Mouse (Mus musculus): ENCODE measurements around the gene Usp12.

The Usp12 gene

GRCm38 (mm10) chr5:146794853-146795252, at the start of gene Usp12:
Usp12 (minus strand) TSS chr5:146795006.
- POLR2A ChIA-PET = interaction anchor here (0.5 to 4.7 kb wide), 39 partner anchors 10 to 1591 kb away, joined by 3 to 29 read pairs (median 4); partner anchors contain the start of genes Rpl21 (in 3 of the 4), Rasl11a (in 2 of the 4) and Zkscan5 (in 1 of the 4)
- CTCF ChIA-PET = interaction anchor here (0.5 to 1.3 kb wide), 16 partner anchors 12 to 760 kb away, joined by 3 to 6 read pairs (median 4); partner anchors contain the start of gene Rasl11a (in 1 of the 4)

DNA sequence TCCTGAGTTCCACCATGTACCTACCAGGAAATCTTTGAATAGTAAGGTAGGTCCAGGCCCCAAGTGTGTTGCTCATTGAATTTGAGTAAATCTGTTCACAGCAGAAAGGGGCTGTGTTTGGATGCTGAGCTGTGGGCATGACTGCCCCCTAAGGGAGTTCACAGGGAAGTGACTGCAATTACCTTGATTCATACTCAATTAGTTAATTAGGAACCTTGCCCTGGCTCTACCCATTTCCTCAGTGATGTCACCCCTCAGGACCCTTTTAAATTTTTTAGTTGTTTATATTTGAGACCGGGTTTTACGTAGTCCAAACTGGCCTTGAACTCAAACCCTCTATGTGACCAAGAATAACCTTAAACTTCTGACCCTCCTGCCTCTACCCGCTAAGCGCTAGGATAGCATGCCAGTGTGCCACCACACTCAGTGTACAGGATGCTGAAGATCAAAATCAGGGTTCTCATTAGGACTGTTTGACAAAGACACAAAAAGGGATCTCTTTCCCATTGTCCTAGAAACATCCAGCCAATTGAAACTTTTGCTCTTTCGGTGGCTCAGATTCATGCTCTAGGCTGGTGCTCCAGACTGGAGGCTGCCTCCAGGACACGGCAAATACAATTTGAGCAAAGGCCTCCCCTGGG, 49.6 kb upstream of the Usp12 start:
- CTCF ChIA-PET = interaction anchor here in 3 of 4 experiments (0.7 to 2.5 kb wide), 23 partner anchors 9 to 449 kb away, joined by 3 to 22 read pairs (median 4); partner anchors contain the start of gene Usp12 (in 1 of the 3)

DNA sequence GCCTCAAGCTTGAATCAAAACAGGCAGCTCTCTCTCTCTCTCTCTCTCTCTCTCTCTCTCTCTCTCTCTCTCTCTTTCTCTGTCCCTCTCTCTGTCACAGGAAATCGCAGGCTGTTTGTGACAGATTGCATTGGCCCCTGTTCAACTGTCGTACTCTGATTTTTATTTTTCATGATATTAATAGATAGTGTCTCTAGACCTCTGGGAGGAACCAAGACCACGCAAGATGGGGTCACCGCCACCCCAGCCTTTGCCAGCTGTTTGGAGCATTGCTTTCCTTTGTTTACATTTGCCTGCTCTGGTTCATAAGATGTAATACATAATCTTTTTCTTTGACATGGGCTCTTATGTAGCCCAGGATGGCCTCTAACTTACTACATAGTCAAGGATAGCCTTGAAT, 47.2 kb upstream of the Usp12 start:
- POLR2A ChIA-PET = interaction anchor here in 3 of 4 experiments (0.5 to 4.9 kb wide), 8 partner anchors 9 to 1032 kb away, joined by 3 to 29 read pairs (median 4); partner anchors contain the start of genes Rpl21 (in 2 of the 3) and Usp12 (in 2 of the 3)
- CTCF ChIA-PET = interaction anchor here in 2 of 4 experiments (0.5 to 0.8 kb wide), 5 partner anchors 135 to 269 kb away, joined by 3 to 4 read pairs (median 3); no protein-coding TSS in a partner anchor

More for the DNA sequence above, 49.6 kb upstream of the Usp12 start:
- POLR2A ChIA-PET = interaction anchor here (0.6 to 4.4 kb wide), 30 partner anchors 7 to 1730 kb away, joined by 3 to 76 read pairs (median 4); partner anchors contain the start of genes Rpl21 (in 3 of the 4) and Usp12 (in 2 of the 4)

DNA sequence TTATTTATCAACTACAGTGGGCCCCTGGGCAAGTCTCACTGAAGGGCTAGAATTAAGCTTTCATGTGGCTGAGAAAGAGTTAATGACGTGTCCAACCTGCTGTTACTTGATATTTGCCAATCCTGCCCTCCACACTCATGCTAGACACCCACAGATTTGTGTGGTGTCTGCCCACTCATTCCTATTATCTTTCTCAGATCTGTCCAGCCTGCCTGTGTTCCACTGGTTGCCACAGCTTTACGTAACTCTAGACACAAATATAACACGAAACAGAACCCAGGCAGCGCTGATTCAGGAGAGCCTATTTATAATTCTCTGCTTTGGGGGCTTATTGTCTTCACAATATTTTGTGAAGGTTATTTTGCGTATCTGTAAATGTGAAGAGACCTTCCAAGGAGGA, 46.5 kb upstream of the Usp12 start:
- POLR2A ChIA-PET = interaction anchor here (0.5 to 7.4 kb wide), 13 partner anchors 8 to 1033 kb away, joined by 3 to 124 read pairs (median 4); partner anchors contain the start of genes Rpl21 (in 1 of the 4) and Usp12 (in 1 of the 4)
- CTCF ChIA-PET = interaction anchor here in 2 of 4 experiments (0.6 to 1.1 kb wide), 3 partner anchors 46 to 141 kb away, joined by 3 to 4 read pairs (median 3); partner anchors contain the start of gene Usp12 (in 1 of the 2)

- POLR2A ChIA-PET = interaction anchor here in 3 of 4 experiments (0.6 to 7.4 kb wide), 20 partner anchors 9 to 251 kb away, joined by 3 to 124 read pairs (median 4); partner anchors contain the start of gene Usp12 (in 1 of the 3)
- CTCF ChIA-PET = interaction anchor here in 1 of 4 experiments (1.1 kb wide), 1 partner anchor 45 kb away, joined by 3 read pairs; the partner anchor contains the start of gene Usp12
These were observed 45.6 kb upstream of the Usp12 start for GRCm38 (mm10) chr5:146840422-146840821.

- ChIA-PET CTCF (interaction anchor here in 2 of 4 experiments (0.5 to 0.7 kb wide), 3 partner anchors 19 to 132 kb away, joined by 3 to 8 read pairs (median 4); no protein-coding TSS in a partner anchor), POLR2A (interaction anchor here in 3 of 4 experiments (0.6 to 7.4 kb wide), 36 partner anchors 9 to 394 kb away, joined by 3 to 124 read pairs (median 4); partner anchors contain the start of gene Usp12 (in 1 of the 3))
These were observed 45.0 kb upstream of the Usp12 start for GRCm38 (mm10) chr5:146839760-146840159.

GRCm38 (mm10) chr5:146838836-146839648, 44.2 kb upstream of the Usp12 start:
- ChIA-PET CTCF (interaction anchor here in 2 of 4 experiments (0.5 to 0.7 kb wide), 4 partner anchors 12 to 131 kb away, joined by 3 to 8 read pairs (median 4); no protein-coding TSS in a partner anchor), POLR2A (interaction anchor here in 3 of 4 experiments (0.6 to 7.4 kb wide), 46 partner anchors 9 to 394 kb away, joined by 3 to 124 read pairs (median 4); partner anchors contain the start of gene Usp12 (in 1 of the 3))

GRCm38 (mm10) chr5:146837967-146838720, 43.3 kb upstream of the Usp12 start:
- POLR2A ChIA-PET = interaction anchor here (0.5 to 7.4 kb wide), 37 partner anchors 9 to 613 kb away, joined by 3 to 124 read pairs (median 5); partner anchors contain the start of gene Usp12 (in 1 of the 4)
- CTCF ChIA-PET = interaction anchor here in 1 of 4 experiments (0.5 to 0.7 kb wide), 3 partner anchors 10 to 952 kb away, joined by 3 to 5 read pairs (median 4); no protein-coding TSS in a partner anchor

DNA sequence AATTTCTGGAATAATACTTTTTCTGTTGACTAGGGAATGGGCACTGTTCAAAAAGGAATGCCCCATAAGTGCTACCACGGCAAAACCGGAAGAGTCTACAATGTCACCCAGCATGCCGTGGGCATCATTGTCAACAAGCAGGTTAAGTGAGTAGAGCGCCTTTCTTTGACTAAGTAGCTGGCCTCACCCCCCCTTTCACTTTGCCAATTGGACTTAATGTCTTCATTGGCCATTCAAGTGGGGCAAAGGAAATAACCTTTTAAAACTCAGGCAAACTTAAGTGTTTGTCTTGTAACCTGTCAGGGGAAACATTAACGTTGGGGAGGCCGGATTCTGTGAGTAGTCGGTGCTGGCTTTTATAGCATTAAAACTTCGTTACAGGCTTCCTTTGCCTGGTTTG, 40.2 kb upstream of the Usp12 start:
- POLR2A ChIA-PET = interaction anchor here (0.6 to 7.4 kb wide), 41 partner anchors 9 to 1752 kb away, joined by 3 to 124 read pairs (median 4); partner anchors contain the start of genes Rasl11a (in 4 of the 4), Usp12 (in 2 of the 4), Arpc1a (in 1 of the 4) and Gtf3a (in 1 of the 4)
- CTCF ChIA-PET = no interaction called here

DNA sequence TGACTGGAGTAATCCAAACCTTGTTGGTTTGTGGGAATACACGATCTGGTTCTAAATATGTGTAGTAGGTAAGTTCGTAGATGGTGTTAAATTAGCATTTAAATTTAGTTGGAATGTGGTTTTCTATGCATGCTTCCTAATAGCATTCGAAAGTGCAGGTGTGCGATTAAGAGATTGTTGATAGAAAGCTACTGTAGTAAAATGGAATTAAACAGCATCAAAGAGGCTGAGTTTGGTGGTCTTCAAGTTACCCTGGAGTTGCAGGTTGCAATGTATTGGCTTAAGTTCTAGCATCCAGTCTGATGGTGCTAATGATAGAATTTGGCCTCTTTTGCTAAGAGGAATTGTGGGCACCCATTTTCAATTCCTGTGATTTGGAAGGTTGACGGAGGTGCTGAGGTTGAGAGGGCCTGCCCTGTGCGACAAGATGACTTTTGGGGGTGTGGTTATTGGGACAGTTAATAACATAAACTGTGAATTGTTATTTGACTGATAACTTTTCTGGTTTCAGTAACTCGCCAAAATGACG, 38.9 kb upstream of the Usp12 start:
- POLR2A ChIA-PET = interaction anchor here (0.6 to 6.1 kb wide), 26 partner anchors 8 to 1599 kb away, joined by 3 to 76 read pairs (median 5); partner anchors contain the start of genes Rasl11a (in 2 of the 4), Polr1d (in 1 of the 4) and Usp12 (in 1 of the 4)

DNA sequence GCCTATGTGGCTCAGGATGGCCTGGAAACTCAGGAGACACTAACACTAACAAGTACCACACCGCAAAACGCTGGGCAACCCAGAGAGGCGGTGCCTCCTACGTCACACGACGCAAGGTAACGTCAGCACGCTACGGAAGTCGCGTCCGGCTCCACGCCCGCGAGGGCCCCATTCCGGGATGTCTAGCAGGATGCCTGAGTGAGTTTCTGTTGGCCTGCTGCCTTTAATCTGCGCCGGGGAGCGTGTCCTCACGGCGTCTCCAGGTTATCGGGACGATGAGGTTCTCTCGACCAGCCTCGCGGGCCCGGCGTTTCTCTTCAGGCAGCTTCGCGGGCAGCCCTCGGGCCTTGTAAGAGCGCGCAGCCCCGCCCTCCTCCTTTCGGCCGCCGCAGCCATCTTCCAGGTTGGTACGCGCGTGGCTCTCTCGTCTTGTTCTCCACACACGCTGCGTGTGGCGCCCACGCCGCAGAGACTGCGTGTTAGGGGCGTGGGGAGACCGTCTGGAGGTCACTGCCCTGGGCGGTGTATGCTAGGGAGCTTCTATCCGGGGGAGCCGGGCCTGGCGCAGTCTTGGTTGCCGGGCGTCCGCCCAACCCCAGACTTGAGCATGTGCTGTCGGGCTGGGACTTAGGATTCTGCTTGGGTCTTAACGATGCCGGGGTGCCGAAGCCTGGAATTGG, 38.1 kb upstream of the Usp12 start, which contains the start of gene Rpl21:
Gene Rpl21, plus strand, starts transcription at position 122 of the 680 bp plus-strand sequence.
- ChIA-PET CTCF (interaction anchor here in 1 of 4 experiments (0.5 kb wide), 1 partner anchor 87 kb away, joined by 6 read pairs; no protein-coding TSS in a partner anchor), POLR2A (interaction anchor here (0.6 to 6.1 kb wide), 36 partner anchors 9 to 1600 kb away, joined by 3 to 76 read pairs (median 5); partner anchors contain the start of genes Rasl11a (in 3 of the 4), Usp12 (in 3 of the 4) and Polr1d (in 1 of the 4))

More for the DNA sequence above, 38.9 kb upstream of the Usp12 start:
- CTCF ChIA-PET = no interaction called here

- ChIA-PET CTCF (interaction anchor here in 1 of 4 experiments (0.5 kb wide), 2 partner anchors 87 to 115 kb away, joined by 4 to 6 read pairs; no protein-coding TSS in a partner anchor), POLR2A (interaction anchor here in 3 of 4 experiments (0.5 to 6.1 kb wide), 35 partner anchors 8 to 611 kb away, joined by 3 to 76 read pairs (median 5); partner anchors contain the start of genes Rasl11a (in 3 of the 3), Usp12 (in 3 of the 3) and Polr1d (in 1 of the 3))
These were observed 37.6 kb upstream of the Usp12 start for GRCm38 (mm10) chr5:146832435-146832768.

- ChIA-PET CTCF (interaction anchor here in 3 of 4 experiments (0.5 to 1.4 kb wide), 11 partner anchors 13 to 154 kb away, joined by 3 to 5 read pairs (median 3); partner anchors contain the start of gene Rasl11a (in 1 of the 3)), POLR2A (interaction anchor here (0.6 to 8.0 kb wide), 24 partner anchors 8 to 942 kb away, joined by 3 to 124 read pairs (median 4); partner anchors contain the start of genes Rasl11a (in 2 of the 4) and Usp12 (in 2 of the 4))
These were observed 34.7 kb upstream of the Usp12 start for GRCm38 (mm10) chr5:146829528-146829927.

DNA sequence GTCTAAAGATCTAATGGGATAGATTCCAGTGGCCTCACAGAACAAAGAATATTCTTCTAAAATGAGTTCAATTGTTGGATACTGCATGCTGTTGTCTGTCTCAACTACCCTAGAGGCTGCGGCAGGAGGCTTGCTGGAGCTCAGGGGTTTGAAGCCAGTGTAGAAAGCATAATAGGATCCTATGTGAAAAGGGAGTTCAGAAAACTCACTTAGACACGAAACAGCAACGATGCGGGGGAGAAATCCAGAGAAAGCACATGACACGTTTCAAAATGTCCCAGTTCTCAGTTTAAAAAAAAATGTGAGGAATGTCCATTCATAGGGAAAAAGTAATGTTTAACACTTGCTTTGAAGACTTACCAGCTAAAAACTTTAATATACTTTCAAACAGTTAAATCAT, 28.2 kb upstream of the Usp12 start:
- CTCF ChIA-PET = interaction anchor here in 2 of 4 experiments (0.7 to 2.1 kb wide), 5 partner anchors 44 to 148 kb away, joined by 3 to 14 read pairs (median 6); no protein-coding TSS in a partner anchor
- POLR2A ChIA-PET = interaction anchor here in 1 of 4 experiments (0.6 to 8.0 kb wide), 7 partner anchors 10 to 149 kb away, joined by 3 to 124 read pairs (median 3); partner anchors contain the start of gene Rpl21

All from embryonic stem cell, embryonic (primary cell).